Mouse (Mus musculus) c-Kit-positive CD71-positive TER-119-positive erythroid progenitor cells, embryonic 14.5 days (primary cell): ENCODE data around the gene Fam118a.
"Not testable (repeated sequence)": the region's sequence is repeated elsewhere in the genome, so short reads cannot be mapped to it uniquely, and the experiment has no call there.

ENCODE experiments used
- DNase-seq: peaks from one replicate; pipeline ENCODE4 v3.0.0-alpha.2; 2013; ENCODE audit warnings: low spot score

Gene Fam118a

DNA sequence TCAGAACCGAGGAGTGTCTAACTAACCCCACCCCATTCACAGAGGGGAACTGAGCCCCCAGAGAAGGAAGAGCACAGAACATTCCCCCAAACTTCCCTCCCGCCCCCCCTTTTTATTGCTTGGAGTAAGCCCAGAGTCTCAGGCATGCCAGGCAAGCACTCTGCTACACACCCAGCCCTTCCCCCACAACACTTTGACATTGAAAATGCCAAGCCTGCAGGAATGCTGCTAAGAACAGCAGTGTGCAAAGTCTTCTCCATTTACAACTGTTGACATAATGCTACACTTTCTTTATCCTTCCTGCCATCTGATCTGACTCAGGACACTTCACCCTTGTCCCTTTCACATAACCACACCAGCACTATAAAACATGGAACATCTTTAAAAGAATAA is 16.1 kb upstream of the Fam118a start:
- DNase-seq, result no peak

DNA sequence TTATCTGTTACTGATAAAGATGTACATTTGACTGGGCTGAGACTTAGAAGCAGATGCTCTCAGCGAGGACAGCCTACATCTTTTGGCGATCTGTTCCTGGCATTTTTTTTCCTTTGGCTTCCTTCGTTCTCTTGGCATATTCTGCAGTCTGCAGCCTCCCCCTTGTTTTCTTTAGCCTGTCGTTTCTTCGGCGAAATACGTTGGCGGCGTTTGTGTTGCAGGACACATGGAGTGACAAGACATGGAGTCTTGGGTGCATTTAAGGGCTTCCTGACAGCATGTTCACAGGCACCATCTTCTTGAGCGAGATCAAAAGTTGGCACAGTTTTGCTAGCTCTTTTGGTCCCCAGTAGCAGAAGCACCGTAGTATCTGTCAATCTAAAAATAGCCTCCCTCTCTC is 13.0 kb upstream of the Fam118a start:
- DNase-seq, result no peak

DNA sequence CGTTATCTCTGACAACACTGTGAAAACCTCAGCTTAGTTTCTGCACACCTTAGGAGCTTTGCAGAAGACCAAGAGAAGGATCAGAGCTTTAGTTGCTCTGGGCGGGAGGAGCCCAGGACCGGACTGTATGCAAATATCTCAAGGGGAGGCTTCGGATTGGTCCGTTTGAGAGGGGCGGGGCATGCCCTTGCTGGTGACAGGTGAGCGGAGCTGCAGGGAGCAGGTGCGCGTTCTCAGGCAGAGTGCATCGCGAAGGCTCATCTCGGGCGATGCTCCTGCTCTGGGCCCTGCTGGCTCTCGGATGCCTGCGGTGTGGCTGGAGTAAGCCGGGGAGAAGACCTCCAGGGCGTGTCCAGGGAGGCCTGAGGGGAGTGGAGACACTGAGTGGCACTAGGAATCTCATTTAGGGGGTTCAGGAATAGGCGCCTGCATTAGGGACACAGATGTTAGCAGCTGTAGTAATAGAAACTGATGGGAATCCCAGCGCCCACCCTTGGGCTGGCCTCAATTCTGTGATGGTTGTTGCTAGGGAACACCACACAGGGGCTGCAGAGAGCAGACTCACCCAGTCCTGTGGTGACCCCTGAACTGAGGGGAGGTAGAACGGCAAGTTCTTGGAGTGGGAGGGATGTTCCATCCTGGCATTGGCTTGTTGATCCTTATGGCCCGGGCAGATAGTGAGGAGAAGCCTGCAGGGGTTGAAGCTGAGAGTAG is 11.6 kb upstream of the Fam118a start, which contains the start of gene Upk3a:
TSS of gene Upk3a (plus strand) at position 191 of the 714 bp plus-strand sequence.
- no peak for DNase-seq

DNA sequence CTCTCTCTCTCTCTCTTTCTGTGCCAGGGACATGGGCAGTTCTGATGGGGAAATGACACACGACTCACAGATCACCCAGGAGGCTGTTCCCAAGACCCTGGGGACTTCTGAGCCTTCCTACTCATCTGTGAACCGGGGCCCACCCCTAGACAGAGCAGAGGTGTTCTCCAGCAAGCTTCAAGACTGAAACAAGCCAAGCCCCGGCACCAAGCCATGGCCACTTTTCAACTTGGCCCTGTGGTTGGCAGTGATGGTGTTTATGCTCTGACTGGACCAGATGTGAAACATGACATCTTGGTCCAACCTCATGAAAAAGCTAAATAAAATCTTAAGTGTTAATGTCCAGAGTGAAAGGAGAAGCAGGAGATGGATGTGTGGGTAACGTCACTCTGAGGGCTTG is 6.5 kb upstream of the Fam118a start:
- DNase-seq, result no peak

DNA sequence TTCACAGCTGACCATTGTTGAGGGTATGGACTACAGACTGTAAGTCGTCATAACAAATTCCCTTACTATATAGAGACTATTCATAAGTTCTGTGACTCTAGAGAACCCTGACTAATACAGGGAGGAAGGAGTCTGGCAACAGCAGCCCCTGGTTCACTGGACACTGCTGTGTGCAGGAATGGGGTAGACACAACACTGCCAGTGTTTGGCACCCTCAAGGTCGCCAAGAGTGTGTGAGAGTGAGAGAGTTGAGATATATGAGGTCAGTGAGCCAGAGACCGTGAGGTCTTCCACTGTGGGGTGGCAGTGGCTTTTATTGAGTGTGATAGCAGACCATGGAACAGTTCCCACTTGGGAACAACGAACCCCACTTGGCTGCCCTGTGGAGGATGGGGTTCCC is 2.6 kb upstream of the Fam118a start:
- no peak for DNase-seq

DNA sequence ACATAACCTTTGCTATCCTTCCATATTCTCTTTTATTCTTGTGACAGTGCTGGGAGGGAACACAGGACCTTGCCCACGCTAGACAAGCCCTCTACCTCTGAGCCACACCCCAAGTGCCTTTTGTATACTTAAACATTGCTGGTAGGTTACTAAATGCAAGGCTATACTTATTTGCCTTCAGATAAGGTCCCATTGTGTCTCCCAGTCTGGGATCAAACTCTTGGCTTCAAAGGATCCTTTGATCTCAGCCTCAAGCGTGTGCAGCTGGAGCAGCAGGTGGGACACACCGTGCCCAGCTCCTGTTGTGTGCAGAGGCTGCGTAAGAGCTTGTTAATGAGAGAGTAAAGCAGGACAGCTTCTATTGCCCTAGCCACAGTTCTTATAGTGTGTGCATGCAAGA is 1.0 kb upstream of the Fam118a start:
- DNase-seq, result no peak

DNA sequence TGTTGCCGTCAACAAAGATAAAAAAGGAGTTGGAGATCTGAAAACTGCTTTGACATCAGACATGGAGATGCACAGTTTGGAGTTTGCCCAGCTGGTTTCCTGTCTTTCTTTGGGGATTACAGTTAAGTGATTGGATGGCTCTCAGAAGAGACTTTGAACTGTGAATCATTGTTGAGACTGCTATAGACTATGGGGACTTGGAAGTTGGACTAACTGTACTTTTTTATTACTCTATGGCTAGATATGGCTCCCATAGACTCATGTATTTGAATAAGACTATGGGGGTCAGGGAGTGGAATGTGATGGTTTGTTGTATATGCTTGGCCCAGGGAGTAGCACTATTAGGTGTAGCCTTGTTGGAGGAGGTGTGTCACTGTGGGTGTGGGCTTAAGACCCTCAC is 1.9 kb downstream of the Fam118a start:
- not testable (repeated sequence) for DNase-seq

DNA sequence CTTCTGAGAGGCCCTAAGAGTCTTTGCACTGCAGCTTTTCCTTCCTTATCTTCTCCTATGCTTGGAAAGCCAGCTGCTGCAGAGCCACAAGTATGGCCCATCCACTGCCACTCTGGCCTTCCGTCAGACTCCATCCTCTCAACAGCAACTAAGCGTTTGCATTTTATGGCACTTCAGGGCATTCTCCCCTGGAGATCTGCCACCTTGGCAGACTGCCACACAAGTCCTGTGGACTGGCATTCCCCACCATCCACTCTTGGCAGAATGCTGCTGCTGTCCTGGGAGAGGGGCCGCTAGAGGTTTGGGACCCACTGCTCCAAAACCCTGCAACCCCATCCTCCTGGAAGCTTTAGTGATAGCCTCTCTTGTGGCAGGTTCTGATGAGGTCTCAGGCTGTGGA is 3.1 kb downstream of the Fam118a start:
- no peak for DNase-seq

DNA sequence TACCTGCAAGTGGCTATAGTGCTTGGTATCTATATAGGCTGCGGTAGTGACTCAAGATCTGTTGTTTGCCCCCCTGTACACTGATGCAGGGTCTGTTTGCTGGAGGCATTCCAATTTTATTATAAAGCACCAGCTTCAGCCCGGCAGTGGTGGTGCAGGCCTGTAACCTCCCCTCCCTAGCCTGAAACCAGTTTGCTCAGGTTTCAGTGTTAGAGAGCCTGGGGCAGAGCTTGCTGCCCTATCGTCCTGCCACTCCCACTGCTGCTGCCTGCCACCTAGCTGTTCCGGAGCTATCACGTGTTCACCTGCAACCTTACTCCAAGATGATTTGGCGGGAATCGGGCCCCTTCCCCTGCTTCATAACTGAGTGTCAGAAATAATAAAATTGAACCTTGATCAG is 5.2 kb downstream of the Fam118a start:
- not testable (repeated sequence) for DNase-seq

DNA sequence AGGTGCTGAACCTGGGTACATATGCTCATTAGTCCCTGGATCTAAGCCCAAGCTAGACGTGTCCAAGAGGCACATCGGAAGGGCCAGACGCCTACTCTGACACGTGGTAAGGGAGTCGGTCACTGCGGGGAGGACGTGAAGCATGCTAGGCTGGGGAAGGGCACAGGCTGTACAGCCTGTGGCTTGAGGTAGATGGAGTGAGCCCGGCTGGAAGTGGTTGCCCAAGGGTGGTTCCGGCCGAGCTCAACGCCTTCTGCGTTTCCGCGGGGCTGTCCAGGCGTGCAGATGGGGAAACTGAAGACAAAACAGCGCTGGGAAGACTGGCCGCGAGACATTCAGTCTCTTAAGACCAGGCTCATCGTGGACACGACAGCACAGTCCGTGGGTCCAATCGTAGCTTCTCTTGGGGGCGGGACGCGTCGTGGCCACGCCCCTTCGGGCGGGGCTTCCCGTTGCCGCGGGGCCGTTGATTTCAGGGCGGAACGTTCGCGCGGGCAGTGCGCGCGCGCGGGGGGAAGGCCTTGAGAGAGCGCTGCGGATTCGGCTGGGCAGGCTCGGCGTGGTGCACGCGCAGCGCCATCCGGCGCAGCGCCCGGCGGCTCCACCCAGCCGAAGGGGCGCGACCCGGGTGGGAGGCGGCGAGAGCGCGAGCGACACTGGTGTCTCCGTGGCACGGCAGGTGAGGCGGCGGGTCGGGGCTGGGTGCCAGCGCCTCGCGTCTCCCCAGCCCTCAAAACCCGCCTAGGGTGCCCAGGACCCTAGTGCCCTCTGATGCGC is 8.0 kb downstream of the Fam118a start:
- DNase-seq, result peak; percentile 95

DNA sequence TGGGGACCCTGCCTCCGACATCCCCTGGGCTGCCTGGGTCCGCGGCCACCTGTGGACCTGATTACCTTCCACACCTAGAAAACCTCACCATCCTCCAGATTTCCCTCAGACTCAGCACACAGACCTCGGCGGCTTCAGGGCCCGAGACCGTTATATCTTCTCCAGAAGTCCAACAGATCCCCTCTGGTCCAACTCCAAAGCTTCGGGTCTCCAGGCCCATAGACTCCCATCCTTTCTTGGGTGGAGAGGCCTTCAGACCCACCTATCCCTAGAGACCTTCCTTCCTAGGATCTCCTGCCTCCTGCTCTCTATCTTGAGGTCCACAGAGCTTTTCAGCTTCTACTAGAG is 8.6 kb downstream of the Fam118a start:
- no peak for DNase-seq

DNA sequence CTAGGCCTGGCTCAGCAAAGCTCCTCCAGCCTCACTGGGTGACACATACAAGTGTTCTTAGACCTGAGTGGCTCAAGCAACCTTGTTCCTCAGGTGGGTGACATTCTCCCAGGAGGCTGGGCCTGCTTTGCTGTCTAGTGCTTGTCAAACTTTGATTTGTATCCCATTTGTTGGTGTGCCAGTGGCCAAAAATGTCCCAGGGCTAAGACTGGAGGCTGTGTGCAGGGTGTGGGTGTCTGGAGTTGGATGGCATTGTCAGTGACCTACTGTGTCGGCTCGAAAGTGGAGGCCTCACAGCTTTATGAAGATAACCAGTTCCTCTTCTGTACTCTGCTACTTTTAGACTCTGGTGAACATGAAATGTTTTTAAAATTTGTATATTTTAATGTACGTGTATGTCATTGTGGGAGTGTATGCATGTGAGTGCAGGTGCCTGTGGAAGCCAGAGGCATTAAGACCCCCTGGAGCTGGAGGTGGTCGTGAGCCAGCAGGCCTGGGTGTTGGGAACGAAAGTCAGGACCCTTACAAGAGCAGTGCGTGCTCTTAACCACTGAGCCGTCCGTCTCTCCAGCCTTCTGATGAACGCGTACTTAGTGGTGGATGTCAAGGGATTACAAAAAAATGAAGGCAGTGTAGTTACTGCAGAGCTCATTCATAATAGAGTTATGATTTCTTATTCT is 12.9 kb downstream of the Fam118a start:
- no peak for DNase-seq

DNA sequence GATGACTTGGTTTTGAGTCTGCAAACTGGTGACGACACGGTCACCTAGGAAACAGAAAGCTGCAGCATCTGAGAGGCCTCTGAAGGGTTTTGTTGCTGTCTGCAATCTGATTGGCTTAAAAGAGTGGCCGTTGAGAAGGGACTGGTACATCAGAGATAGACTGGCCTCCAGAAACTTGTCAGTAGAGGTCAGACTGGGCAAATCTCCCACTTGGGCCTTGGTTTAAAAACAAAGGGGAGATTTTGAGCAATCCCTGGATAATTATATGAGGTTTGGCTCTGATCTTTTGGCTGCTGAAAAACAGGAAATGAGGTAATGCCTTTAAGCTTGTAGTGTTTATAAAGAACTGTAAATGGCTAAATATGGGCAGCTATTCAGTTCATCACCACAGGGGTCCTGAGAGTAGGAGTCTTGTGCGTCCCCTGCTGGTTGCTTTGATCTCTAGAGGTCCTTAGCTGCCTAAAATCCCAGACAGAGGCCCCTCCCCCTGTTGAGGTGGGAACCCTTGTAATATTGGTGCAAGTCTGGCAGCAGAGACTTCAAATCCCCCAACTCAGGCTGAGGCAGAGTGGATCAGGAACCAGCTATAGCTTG is 13.7 kb downstream of the Fam118a start:
- DNase-seq, result no peak

DNA sequence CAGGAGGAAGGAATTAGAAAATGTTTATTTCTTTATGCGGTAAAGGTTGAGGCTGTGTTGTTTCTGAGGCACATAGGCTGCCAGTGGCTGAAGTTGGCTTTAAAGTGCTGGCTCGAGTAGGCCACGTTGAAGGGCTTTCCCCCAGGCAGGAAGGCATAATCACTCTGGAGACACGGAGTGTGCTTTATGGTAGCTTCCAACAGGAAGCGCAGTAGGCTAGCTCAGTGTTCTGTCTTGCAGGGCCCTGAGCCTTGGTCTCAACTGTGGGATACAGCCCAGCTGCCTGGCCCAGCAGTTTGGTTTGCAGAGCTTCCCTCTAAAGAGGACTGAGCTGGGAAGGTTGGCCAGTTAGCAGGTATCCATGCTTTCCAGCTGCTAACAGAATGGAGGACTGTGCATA is 14.4 kb downstream of the Fam118a start:
- no peak for DNase-seq

DNA sequence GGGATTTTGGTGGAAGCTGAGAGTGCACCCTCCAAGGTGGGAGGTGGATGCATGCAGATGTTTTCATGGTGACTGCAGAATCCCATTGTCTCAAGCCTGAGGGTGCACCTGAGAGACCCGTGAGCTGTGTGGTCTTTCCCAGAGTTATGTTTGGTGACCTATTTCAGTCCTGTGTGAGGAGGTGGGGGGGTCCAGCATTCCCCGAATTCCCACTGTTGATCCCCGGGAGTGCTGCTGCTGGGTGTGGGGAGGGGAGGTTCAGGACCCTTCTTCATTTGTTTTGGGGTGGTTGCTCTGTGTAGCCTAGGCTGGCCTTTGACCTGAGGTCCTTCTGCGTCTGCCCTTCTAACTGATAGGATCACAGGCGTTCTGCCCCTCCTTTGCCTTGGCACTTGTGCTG is 15.0 kb downstream of the Fam118a start:
- DNase-seq, result no peak

DNA sequence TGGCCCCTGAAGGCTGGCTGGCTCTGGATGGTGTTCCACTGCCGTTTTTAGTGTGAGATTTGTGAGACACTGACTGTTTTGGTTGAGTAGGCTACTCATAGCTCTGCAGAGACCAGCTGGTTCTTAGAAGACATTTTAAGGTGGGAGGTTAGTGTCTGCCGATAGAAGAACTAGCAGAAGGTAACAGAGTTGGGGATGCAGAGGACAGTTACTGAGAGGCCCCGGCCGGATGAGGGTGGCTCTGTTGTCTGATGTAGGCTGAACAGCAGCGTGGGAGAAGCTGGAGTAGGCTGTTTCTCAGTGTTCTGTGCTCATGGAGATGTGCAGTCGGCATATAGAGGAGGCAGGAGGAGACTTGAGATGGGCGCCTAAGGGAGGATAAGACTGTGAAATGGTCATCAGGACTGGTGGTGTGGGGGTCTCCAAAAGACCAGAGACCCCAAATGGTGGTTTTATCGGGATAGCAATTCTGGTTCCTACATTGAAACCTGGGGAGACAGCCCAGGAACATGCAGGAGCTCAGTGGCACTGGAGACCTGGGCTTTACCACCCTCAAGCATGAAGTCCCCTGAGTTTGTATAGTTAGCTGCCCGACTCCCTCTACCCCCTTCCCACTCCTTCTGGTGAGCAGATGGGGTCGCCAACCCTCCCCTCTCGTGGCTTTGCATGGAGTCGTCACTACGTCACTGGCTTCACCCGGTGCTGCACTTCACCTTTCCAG is 17.6 kb downstream of the Fam118a start:
- DNase-seq, result no peak

DNA sequence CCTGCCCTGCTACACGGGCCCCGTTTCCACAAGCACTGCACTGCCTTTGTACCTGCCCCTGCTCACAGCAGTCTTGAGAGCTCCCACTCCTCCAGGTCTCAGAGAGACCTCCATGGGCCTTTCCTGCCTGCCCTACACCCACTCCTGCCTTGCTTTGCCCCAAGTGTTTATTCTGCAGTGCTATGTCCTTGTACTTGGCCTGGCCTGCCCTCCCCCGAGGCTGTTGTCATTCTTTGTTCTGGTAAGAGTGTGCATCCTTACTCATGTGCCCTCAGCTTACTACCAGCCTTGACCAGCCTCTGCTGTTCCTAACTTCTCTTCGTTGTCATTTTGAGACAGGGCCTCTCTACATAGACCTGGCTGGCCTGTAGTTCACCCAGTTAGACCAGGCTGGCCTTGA is 19.1 kb downstream of the Fam118a start:
- no peak for DNase-seq

DNA sequence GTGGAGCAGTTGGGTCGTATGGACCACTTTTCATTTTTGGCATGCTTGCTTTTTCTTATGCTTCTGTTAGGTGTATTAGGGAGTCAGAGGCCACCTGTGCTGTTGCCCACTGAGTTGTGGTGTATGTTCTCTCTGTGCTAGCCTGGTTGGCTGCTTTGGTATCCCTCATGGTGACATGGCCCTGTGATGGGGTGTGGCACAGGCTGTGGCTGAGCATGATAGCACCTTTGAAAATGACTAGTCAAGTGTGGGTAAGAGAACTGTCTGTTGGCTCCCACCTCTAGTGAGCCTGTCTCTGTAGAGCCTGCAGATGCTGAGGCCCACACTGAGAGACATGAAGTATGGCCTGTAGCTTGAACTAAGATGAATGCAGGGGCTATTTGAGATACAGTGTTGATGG is 21.0 kb downstream of the Fam118a start:
- peak; percentile 63 for DNase-seq

DNA sequence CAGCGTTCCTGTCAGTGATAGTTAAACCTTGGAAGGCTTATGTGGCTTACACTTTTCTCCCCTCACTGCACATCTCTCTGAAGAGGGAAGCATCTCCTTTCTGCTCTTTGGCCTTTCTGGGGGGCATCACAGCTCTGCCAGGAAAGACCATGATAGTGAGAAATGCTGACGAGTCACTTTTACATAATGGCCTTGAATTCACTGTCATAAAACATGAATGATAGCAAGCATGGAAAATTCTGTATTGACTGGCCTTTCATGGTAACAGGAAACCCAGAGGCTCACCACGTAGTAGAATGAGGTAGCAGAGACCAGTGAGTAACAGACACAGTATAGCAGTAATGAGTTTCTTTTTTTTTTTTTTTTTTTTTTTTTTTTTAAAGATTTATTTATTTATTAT is 25.4 kb downstream of the Fam118a start:
- no peak for DNase-seq

DNA sequence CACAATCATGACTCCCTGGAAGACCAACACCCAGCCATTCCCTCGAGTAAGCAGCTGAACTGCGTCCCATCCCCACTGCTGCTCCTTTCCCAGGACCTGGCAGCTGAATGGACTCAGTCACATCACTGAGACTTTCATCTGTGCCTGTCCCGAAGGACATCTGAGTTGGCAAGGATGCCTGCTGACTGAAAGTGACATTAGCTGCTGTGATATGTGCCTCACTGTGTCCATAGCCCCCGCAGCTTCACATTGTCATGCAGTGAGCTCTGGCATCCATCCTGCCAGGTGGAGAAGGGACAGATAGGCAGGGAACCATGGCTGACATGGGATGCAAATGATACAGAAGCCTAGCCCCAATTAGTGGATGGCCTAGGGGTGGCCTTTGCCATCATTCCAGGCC is 26.4 kb downstream of the Fam118a start:
- DNase-seq, result no peak

DNA sequence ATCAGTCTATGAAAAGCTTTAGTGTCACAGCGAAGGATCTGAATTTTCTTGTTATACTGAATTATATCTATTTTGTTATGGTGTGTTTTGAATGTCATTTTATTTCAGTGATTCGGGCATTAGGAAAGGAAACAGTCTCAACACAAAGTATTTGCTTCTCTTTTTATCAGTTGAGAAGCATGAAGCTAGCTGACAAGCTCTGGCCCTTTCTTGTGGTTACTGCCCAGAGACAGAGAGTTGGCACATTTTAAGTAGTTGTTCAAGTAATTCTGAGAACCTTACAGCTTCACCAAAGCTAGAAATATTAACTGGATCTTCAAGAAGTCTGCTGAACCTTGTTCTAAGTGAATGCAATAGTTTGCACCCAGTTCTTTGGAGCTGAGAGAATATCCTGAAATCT is 34.7 kb downstream of the Fam118a start:
- peak; percentile 8 for DNase-seq

DNA sequence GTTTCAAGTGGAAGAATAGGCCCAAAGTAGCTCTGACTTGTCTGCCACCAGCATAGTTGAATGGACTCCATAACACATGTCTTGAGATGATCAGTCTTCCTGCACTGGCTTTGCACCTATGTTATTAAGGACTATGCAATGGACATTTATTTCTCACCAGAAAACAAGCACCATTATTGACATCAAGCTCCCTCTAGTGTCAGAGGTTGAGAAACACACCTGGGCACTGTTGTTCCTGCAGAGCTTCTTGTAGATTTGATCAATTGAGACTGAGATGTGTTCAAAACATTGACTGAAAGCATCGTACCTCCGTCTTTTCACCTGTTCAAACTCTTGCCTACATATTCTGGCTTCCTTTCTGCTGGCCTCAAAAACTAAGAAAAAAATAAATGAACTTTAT is 41.8 kb downstream of the Fam118a start:
- DNase-seq, result peak; percentile 48
